Mouse (Mus musculus) brain, embryonic 14.5 days (tissue): ENCODE measurements around the gene Muc20.

Experiments
- CTCF ChIP-seq: fragments of 200-500 bp; IDR thresholded peaks from 2 replicates; pipeline ENCODE4 v1.5.1; 2012; ENCODE audit warnings: inconsistent platforms, mild to moderate bottlenecking, moderate library complexity, borderline replicate concordance; ENCODE audit not compliant: insufficient read depth, insufficient read length; ENCODE audit errors: extremely low read depth
- POLR2A ChIP-seq: fragments of 200-500 bp; IDR thresholded peaks from 2 replicates; pipeline ENCODE4 v1.6.1; 2012; ENCODE audit warnings: mild to moderate bottlenecking, inconsistent platforms, borderline replicate concordance; ENCODE audit not compliant: poor library complexity, insufficient read depth, insufficient read length, severe bottlenecking; ENCODE audit errors: extremely low read depth

GRCm38 (mm10) chr16:32822881-32823280 lies 25.6 kb upstream of the Muc20 start:
- TF ChIP-seq CTCF (no peak), POLR2A (no peak)
